Mouse (Mus musculus): ENCODE measurements at regions not wholly inside any gene's neighbourhood (a gene's known extent, or its start where the extent isn't known, plus 50 kb on each side); places are given as distances from the start of the nearest gene placed in this dataset.

DNA sequence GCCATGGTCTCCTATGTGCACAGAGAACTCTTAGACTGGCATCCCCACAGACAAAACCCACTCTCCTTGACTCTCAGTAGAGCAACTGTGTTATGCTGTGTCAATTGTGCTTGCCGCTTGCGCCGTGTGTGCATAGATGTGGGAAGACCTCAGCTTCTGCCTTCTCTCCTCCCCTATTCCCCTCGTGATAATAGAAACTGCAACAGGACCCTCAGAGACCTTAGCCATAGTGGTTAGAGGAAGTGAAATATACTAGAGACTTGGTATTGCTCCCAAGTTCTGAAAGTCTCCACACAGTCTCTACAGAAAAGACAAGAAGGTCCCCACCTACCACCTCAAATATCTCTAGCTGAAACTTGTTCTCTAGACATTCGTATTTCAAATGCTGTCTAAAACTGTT lies 188.2 kb upstream of the Hmga2 start:
- ATAC-seq = no peak
- no peaks in the 10 kb centered on the region for H3K9me3 ChIP-seq (replicated peaks)
- no peaks in the 10 kb centered on the region for H3K27me3 ChIP-seq (replicated peaks)
- no peaks in the 10 kb centered on the region for H3K36me3 ChIP-seq
- WGBS (ENCODE audit: insufficient replicate concordance) = 61% methylated on average over 5 of the region's 5 CpGs
- no peak overlapping the region for H3K9ac ChIP-seq
- no peak overlapping the region for H3K4me3 ChIP-seq
- no peaks in the 10 kb centered on the region for H3K4me1 ChIP-seq
- H3K27ac ChIP-seq = no peak overlapping the region
- H3K4me2 ChIP-seq = no peak overlapping the region

DNA sequence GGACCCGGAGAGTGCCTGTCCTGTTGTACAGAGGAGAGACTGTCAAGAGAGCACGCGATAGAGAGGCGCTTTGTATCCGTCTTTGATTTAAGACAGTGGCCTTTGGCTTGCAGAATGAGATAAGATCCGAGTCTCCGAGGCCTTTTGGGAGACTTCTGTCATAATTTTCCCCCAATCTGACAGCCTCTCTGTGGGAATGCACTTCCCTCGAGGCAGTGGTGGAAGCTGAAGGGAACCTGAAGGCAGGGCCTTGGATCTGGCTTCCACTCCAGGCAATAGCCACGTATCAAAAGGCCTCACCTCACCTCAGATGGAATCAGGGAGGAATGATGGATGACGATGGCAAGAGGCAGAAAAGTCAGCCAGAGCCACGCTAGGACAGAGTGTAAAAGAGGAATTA lies 187.1 kb upstream of the Hmga2 start:
- Histone ChIP-seq H3K36me3 (no peaks in the 10 kb centered on the region), H3K9ac (no peak overlapping the region), H3K27ac (no peak overlapping the region), H3K4me1 (no peaks in the 10 kb centered on the region), H3K4me2 (no peak overlapping the region), H3K27me3 (replicated peaks) (no peaks in the 10 kb centered on the region), H3K4me3 (no peak overlapping the region), H3K9me3 (replicated peaks) (no peaks in the 10 kb centered on the region)
- no peak for ATAC-seq
- 68% methylated on average over 11 of the region's 11 CpGs for WGBS (ENCODE audit: insufficient replicate concordance)

DNA sequence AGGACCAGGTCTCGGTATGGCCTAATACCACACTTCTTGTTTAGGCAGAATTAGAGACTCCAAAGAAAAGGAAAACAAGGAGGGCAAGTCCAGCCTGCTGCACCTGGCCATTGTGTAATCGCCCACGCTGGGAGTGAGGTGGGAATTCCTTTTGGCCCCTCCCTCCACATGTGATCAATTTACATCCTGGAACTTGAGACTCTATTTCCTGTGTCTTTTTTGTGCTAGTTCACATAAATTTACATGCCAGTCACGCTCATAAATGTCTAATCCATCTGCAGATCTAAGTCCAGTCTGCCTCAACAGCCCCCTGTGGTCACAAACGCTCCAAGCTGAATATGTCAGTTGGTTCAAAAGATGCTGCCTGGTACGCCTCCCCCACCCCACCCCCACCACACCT lies 184.2 kb upstream of the Hmga2 start:
- H3K36me3 ChIP-seq = no peaks in the 10 kb centered on the region
- no peak overlapping the region for H3K4me2 ChIP-seq
- H3K4me1 ChIP-seq = no peaks in the 10 kb centered on the region
- H3K27me3 ChIP-seq (replicated peaks) = no peaks in the 10 kb centered on the region
- no peak for ATAC-seq
- no peak overlapping the region for H3K4me3 ChIP-seq
- WGBS (ENCODE audit: insufficient replicate concordance) = 63% methylated on average over 6 of the region's 6 CpGs
- H3K27ac ChIP-seq = no peak overlapping the region
- H3K9ac ChIP-seq = no peak overlapping the region
- no peaks in the 10 kb centered on the region for H3K9me3 ChIP-seq (replicated peaks)

DNA sequence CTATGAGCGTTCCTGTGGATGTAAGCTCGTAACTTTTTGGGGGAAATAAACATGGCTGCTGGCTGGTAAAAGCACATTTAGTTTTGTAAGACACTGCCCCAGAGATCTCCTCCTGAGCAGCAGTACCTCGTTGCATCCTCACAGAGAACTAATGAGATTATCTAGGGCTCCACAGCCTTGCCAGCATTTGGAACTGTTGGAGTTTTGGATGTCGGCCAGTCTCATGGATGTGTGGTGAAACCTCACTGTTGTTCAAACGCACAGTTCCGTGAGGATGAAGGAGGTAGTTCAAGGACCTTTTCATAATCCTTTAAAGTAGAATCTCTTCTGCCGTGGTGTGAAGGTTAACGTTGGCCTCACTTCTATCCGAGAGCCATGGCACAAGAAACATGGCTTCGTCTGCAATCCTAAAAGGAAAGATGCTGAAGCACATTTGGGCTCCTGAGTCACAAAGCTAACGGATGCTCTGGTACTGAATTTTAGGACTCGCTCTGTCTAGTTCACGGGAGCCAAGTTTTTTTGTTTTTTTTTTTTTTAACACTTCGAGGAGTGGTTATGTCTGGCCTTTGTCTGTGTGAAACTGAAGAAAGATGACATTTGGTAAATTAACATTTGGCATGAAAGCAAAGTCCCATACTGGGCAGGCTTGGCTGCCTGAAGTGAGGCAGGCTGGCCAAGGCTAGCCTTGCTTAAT lies 179.1 kb upstream of the Hmga2 start:
- Histone ChIP-seq H3K4me2 (no peak overlapping the region), H3K27me3 (replicated peaks) (no peaks in the 10 kb centered on the region), H3K4me1 (0 out of 2 replicates have a peak, but pooled peaks cover 6% of the 10 kb centered on the region), H3K27ac (no peak overlapping the region), H3K4me3 (no peak overlapping the region), H3K9ac (no peak overlapping the region), H3K36me3 (no peaks in the 10 kb centered on the region), H3K9me3 (replicated peaks) (no peaks in the 10 kb centered on the region)
- WGBS (ENCODE audit: insufficient replicate concordance) = 74% methylated on average over 14 of the region's 14 CpGs
- ATAC-seq = no peak

DNA sequence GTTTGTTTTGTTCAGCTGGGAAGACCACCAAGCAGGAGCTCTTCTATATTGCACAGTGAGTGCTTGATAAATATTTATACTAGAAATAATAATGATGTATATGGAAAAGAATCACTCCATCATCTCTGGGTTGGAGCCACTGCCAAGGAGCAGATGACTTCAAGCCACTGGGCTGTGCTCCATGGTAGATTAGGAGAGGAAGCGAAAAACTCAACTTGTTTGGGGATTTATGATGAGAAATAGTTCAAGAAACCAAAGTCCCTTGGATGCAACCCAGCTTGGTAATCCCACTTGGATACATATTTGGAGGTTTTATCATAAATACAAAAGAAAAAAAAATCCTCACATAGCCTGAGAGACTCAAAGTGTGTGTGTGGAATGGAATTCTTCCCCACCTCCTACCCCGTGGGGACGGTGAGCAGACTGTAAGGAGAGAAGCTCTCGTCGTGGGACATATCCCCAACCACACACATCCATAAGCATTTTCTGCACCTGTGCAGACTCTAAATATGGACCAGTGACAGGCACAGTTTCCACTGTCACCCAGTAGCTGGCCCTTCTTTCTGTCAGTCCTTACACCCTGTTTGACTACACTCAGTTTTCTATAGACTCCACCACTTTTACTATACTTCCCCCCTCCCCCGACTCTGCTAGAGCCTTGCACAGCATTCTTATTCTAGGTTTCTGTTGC lies 176.4 kb upstream of the Hmga2 start:
- 0 out of 2 replicates have a peak, but pooled peaks cover 6% of the 10 kb centered on the region for H3K4me1 ChIP-seq
- no peaks in the 10 kb centered on the region for H3K36me3 ChIP-seq
- H3K4me3 ChIP-seq = no peak overlapping the region
- WGBS (ENCODE audit: insufficient replicate concordance) = 76% methylated on average over 6 of the region's 6 CpGs
- ATAC-seq = no peak
- no peaks in the 10 kb centered on the region for H3K9me3 ChIP-seq (replicated peaks)
- no peak overlapping the region for H3K4me2 ChIP-seq
- no peak overlapping the region for H3K9ac ChIP-seq
- H3K27ac ChIP-seq = no peak overlapping the region
- no peaks in the 10 kb centered on the region for H3K27me3 ChIP-seq (replicated peaks)

DNA sequence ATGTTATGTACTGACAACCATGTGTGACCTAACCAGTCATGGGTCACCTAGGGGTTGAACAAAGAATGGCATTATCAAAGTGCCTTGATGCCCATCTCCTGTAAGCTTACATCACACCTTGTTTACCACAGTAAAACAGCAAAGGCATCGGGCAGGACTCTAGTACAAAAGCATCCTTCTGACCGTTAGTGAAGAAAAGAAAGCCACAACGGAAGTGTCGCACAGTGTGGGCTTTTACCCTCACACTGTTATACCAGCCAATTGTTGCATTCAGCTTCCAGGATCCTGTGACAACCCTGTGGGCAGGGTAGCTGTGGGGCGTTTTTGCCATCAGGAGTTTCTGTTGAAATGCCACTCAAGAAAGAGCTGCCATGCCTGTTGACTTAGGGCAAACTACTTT lies 175.6 kb upstream of the Hmga2 start:
- H3K9me3 ChIP-seq (replicated peaks) = no peaks in the 10 kb centered on the region
- 78% methylated on average over 5 of the region's 5 CpGs for WGBS (ENCODE audit: insufficient replicate concordance)

DNA sequence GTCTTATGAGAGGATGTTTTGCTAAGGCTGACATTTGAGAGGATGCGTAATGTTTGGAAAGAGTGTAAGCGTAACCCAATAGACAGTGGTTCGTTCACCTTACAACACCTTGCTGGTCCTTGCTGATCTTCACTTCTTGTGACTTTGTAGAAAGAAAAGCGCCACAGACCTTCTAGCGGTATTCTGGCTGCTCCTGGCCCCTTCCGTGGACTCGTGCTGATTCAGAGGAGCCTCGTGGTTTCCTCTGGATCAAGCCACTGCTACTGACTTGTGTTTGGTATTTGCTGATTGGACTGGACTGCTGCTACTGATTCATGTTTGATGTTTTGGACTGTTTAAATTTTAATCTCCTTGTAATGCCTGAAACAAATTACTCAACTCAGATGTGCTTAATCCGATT lies 174.1 kb upstream of the Hmga2 start:
- Histone ChIP-seq H3K9me3 (replicated peaks) (no peaks in the 10 kb centered on the region), H3K9ac (no peak overlapping the region), H3K4me1 (peaks cover 17% of the 10 kb centered on the region; the same call in 1 of the 2 replicates), H3K27me3 (replicated peaks) (no peaks in the 10 kb centered on the region), H3K4me2 (no peak overlapping the region), H3K27ac (no peak overlapping the region), H3K4me3 (no peak overlapping the region), H3K36me3 (no peaks in the 10 kb centered on the region)
- ATAC-seq = no peak
- WGBS (ENCODE audit: insufficient replicate concordance) = 74% methylated on average over 9 of the region's 9 CpGs

More for the DNA sequence above, 175.6 kb upstream of the Hmga2 start:
- Histone ChIP-seq H3K36me3 (no peaks in the 10 kb centered on the region), H3K4me1 (peaks cover 11% of the 10 kb centered on the region; the same call in 1 of the 2 replicates), H3K27ac (no peak overlapping the region), H3K4me3 (no peak overlapping the region), H3K27me3 (replicated peaks) (no peaks in the 10 kb centered on the region), H3K4me2 (no peak overlapping the region), H3K9ac (no peak overlapping the region)
- no peak for ATAC-seq

DNA sequence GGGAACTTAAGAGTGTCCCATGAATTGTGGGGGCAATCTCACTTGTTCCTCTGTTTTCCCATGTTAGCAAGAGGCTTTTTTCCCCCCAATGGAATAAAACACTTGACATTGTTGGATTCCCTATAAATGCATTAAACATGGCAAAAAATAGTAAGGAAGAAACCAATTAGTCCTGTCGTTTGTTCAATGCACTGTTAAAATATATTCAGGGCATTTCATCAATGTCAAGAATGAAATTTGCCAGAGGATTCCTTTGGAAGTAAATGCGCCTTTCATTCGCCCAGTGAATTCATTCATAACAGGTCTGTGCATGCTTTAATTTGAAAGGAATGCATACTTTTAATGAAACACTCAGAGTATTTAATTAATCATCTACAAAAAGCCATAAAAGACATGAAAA lies 172.5 kb upstream of the Hmga2 start:
- Histone ChIP-seq H3K36me3 (no peaks in the 10 kb centered on the region), H3K9me3 (replicated peaks) (no peaks in the 10 kb centered on the region), H3K9ac (no peak overlapping the region), H3K27me3 (replicated peaks) (no peaks in the 10 kb centered on the region), H3K4me3 (no peak overlapping the region), H3K4me2 (no peak overlapping the region), H3K4me1 (peaks cover 17% of the 10 kb centered on the region; the same call in 1 of the 2 replicates), H3K27ac (no peak overlapping the region)
- WGBS (ENCODE audit: insufficient replicate concordance) = 71% methylated on average over 3 of the region's 3 CpGs
- ATAC-seq = no peak

DNA sequence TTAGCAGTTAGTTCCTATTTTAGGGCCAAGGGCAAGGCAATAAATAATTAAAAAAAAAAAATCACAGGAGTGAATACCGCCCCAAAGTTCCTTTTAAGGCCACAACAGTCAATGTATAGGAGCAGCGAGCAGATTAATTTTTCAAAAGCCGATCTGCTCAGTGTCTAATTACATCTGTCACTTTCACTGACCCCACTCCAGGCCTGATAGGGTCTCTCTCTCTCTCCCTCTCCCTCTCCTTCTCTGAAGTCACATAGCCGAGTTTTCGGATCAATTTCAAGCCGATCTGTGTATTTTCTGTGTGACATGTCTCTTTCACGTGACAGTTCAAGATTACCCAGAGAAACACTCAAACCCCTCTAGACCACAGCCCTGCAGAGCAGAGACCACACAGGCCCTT lies 171.8 kb upstream of the Hmga2 start:
- Histone ChIP-seq H3K9ac (no peak overlapping the region), H3K27ac (no peak overlapping the region), H3K4me1 (peaks cover 14% of the 10 kb centered on the region; the same call in 1 of the 2 replicates), H3K27me3 (replicated peaks) (no peaks in the 10 kb centered on the region), H3K4me3 (no peak overlapping the region), H3K36me3 (no peaks in the 10 kb centered on the region), H3K9me3 (replicated peaks) (no peaks in the 10 kb centered on the region), H3K4me2 (no peak overlapping the region)
- no peak for ATAC-seq
- WGBS (ENCODE audit: insufficient replicate concordance) = 68% methylated on average over 7 of the region's 7 CpGs

DNA sequence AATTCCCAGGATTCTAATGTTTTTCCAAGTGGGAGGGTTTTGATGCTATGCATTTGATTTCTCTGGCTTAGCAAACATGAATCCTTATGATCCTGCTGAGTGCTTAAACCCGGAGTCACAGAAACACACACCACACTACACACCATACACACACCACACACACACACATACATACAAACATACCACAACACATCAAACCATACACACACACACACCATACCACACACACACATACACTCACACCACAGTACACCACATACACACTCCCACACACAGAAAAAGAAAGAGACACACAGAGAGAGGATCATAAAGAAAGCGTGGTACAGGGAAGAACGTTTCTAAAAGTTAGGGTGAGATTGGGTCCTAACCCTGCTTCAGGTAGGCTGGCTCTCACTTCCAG lies 171.1 kb upstream of the Hmga2 start:
- Histone ChIP-seq H3K4me2 (no peak overlapping the region), H3K27ac (no peak overlapping the region), H3K36me3 (no peaks in the 10 kb centered on the region), H3K4me3 (no peak overlapping the region), H3K4me1 (peaks cover 11% of the 10 kb centered on the region; the same call in 1 of the 2 replicates), H3K9ac (no peak overlapping the region), H3K9me3 (replicated peaks) (no peaks in the 10 kb centered on the region), H3K27me3 (replicated peaks) (no peaks in the 10 kb centered on the region)
- 51% methylated on average over 3 of the region's 3 CpGs for WGBS (ENCODE audit: insufficient replicate concordance)
- no peak for ATAC-seq

DNA sequence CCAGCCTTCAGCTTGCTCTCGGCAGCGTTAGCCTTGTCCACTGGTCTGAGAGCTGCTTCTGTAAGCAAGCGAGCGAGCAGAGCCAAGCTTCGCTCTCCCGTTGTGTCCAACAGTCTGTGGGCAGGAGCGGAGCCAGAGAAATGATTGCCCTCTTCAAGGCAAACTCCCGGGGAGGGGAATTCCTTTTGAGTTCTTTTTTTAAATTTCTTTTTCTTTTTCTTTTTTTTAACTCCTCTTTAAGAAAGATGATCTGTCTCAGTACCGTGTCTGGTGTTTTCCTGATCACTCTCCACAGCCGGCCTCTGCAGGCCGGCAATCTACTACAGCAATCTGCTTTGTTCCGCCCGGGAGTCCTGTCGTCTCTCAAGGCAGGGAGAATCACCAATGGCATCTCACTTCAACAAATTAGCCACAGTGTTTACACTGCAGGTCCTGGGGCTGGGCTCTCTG lies 170.6 kb upstream of the Hmga2 start:
- H3K36me3 ChIP-seq = no peaks in the 10 kb centered on the region
- H3K27me3 ChIP-seq (replicated peaks) = no peaks in the 10 kb centered on the region
- ATAC-seq = no peak
- no peak overlapping the region for H3K4me3 ChIP-seq
- no peaks in the 10 kb centered on the region for H3K9me3 ChIP-seq (replicated peaks)
- H3K9ac ChIP-seq = no peak overlapping the region
- H3K27ac ChIP-seq = no peak overlapping the region
- 20% methylated on average over 14 of the region's 14 CpGs for WGBS (ENCODE audit: insufficient replicate concordance)
- H3K4me1 ChIP-seq = peaks cover 11% of the 10 kb centered on the region; the same call in 1 of the 2 replicates
- H3K4me2 ChIP-seq = peak overlapping the region; percentile 35

DNA sequence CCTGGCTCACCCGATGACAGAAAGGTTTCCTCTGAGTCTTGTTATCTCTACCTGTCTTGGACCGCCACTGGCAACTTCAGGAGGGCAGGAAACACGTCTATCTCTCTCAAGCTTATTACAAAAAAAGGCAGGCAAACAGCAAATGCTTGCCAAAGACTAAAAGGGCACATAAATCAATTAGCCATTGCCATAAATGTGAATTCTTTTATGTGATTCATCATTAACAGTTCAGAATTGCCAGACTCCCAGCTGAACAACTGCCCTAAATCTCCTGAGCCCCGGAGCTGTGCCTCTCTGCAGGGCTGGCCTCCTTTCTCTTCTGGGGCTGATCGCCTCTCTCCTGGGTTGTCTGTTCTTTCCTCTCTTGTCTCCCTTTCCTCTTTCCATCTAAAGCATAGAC lies 164.6 kb upstream of the Hmga2 start:
- Histone ChIP-seq H3K27ac (no peak overlapping the region), H3K4me2 (no peak overlapping the region), H3K9me3 (replicated peaks) (no peaks in the 10 kb centered on the region), H3K4me1 (0 out of 2 replicates have a peak, but pooled peaks cover 11% of the 10 kb centered on the region), H3K36me3 (no peaks in the 10 kb centered on the region), H3K9ac (no peak overlapping the region), H3K4me3 (no peak overlapping the region), H3K27me3 (replicated peaks) (no peaks in the 10 kb centered on the region)
- ATAC-seq = no peak
- 31% methylated on average over 5 of the region's 5 CpGs for WGBS (ENCODE audit: insufficient replicate concordance)

Measured in liver, embryonic 12.5 days (tissue).